Mouse (Mus musculus): ENCODE measurements around the gene Srp9. TPM values are rescaled to one million over a fixed set of nuclear protein-coding genes. Genes with fewer than 3 reads are reported as not detected.

The Srp9 gene
- polyA plus RNA-seq, 1 experiment from 2014 or later = 179 TPM

DNA sequence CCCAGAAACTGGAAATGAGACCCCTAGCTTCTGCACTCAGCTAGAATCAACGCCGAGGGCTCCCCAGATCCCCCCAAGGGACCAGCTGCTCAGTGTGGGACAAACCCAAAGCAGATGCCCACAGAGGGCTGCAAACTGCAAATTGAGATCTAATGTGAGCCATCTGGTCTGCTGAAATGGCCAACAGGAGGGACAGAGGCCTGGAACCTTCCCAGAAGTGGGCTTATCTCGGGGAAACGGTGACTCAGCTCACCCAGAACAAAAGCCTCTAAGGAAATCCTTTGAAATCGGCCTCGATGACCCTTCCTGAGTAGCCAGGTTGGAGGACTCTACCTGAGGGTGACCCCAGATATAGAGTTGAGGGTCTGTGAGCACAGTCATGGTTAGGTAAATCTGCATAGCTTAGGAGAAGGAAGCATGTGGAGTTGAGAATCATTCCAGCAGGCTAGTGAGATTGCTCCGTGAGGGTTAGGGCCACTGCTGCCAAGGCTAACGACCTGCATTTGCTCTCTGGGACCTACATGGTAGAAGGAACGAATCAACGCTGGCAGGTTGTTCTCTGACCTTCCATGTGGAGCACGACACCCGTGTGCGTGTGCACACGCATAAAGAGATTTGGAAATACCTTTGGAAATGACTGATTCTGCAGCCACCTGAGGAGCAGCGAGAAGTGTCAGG lies 13.7 kb upstream of the Srp9 start:
- ATAC-seq (ENCODE audit: low FRiP score) (no peak), DNase-seq (ENCODE audit: low spot score) (no peak)
- H3K4me2 ChIP-seq (replicated peaks; ENCODE audit: low read depth, low read length) = no peak overlapping the region
- H3K36me3 ChIP-seq (ENCODE audit: control insufficient read depth, insufficient read depth, low read length) = no peaks in the 10 kb centered on the region
- no peak overlapping the region for H3K27ac ChIP-seq (ENCODE audit: low read depth, low read length)
- H3K4me3 ChIP-seq (ENCODE audit: low read depth, low read length) = no peak overlapping the region
- no peaks in the 10 kb centered on the region for H3K9me3 ChIP-seq (ENCODE audit: control insufficient read depth, low read length)
- 73% methylated on average over 15 of the region's 15 CpGs for WGBS
- H3K9ac ChIP-seq (ENCODE audit: low read depth, low read length) = no peak overlapping the region
- peaks cover 4% of the 10 kb centered on the region; the same call in 1 of the 2 replicates for H3K4me1 ChIP-seq (replicated peaks; ENCODE audit: control insufficient read depth, insufficient read depth, low read length)
- no peaks in the 10 kb centered on the region for H3K27me3 ChIP-seq (ENCODE audit: control insufficient read depth, insufficient read depth, low read length)

- no peaks in the 10 kb centered on the region for H3K27me3 ChIP-seq (ENCODE audit: control insufficient read depth, insufficient read depth, low read length)
- H3K27ac ChIP-seq (ENCODE audit: low read depth, low read length) = no peak overlapping the region
- no peak for ATAC-seq (ENCODE audit: low FRiP score)
Observed at GRCm38 (mm10) chr1:182111386-182112317, 12.9 kb upstream of the Srp9 start.

GRCm38 (mm10) chr1:182112385-182112784 lies 12.2 kb upstream of the Srp9 start:
- Histone ChIP-seq H3K4me2 (replicated peaks; ENCODE audit: low read depth, low read length) (no peak overlapping the region), H3K27ac (ENCODE audit: low read depth, low read length) (no peak overlapping the region), H3K36me3 (ENCODE audit: control insufficient read depth, insufficient read depth, low read length) (no peaks in the 10 kb centered on the region), H3K27me3 (ENCODE audit: control insufficient read depth, insufficient read depth, low read length) (no peaks in the 10 kb centered on the region), H3K9ac (ENCODE audit: low read depth, low read length) (no peak overlapping the region), H3K9me3 (ENCODE audit: control insufficient read depth, low read length) (no peaks in the 10 kb centered on the region), H3K4me3 (ENCODE audit: low read depth, low read length) (no peak overlapping the region), H3K4me1 (replicated peaks; ENCODE audit: control insufficient read depth, insufficient read depth, low read length) (peaks cover 4% of the 10 kb centered on the region; the same call in 1 of the 2 replicates)
- ATAC-seq (ENCODE audit: low FRiP score) (no peak), DNase-seq (ENCODE audit: low spot score) (no peak)
- WGBS = 93% methylated on average over 15 of the region's 15 CpGs

More at GRCm38 (mm10) chr1:182111386-182112317, 12.9 kb upstream of the Srp9 start:
- Histone ChIP-seq H3K4me2 (replicated peaks; ENCODE audit: low read depth, low read length) (no peak overlapping the region), H3K9ac (ENCODE audit: low read depth, low read length) (no peak overlapping the region), H3K4me3 (ENCODE audit: low read depth, low read length) (no peak overlapping the region), H3K36me3 (ENCODE audit: control insufficient read depth, insufficient read depth, low read length) (no peaks in the 10 kb centered on the region), H3K4me1 (replicated peaks; ENCODE audit: control insufficient read depth, insufficient read depth, low read length) (peaks cover 4% of the 10 kb centered on the region; the same call in 1 of the 2 replicates), H3K9me3 (ENCODE audit: control insufficient read depth, low read length) (no peaks in the 10 kb centered on the region)
- WGBS = 81% methylated on average over 14 of the region's 14 CpGs
- no peak for DNase-seq (ENCODE audit: low spot score)

- WGBS = 82% methylated on average over 11 of the region's 11 CpGs
- Histone ChIP-seq H3K27ac (ENCODE audit: low read depth, low read length) (no peak overlapping the region), H3K36me3 (ENCODE audit: control insufficient read depth, insufficient read depth, low read length) (no peaks in the 10 kb centered on the region), H3K27me3 (ENCODE audit: control insufficient read depth, insufficient read depth, low read length) (no peaks in the 10 kb centered on the region), H3K9ac (ENCODE audit: low read depth, low read length) (no peak overlapping the region), H3K9me3 (ENCODE audit: control insufficient read depth, low read length) (no peaks in the 10 kb centered on the region), H3K4me1 (replicated peaks; ENCODE audit: control insufficient read depth, insufficient read depth, low read length) (peaks cover 4% of the 10 kb centered on the region; the same call in 1 of the 2 replicates), H3K4me3 (ENCODE audit: low read depth, low read length) (no peak overlapping the region), H3K4me2 (replicated peaks; ENCODE audit: low read depth, low read length) (no peak overlapping the region)
- ATAC-seq (ENCODE audit: low FRiP score) (no peak), DNase-seq (ENCODE audit: low spot score) (no peak)
Observed at GRCm38 (mm10) chr1:182113131-182113530, 11.4 kb upstream of the Srp9 start.

DNA sequence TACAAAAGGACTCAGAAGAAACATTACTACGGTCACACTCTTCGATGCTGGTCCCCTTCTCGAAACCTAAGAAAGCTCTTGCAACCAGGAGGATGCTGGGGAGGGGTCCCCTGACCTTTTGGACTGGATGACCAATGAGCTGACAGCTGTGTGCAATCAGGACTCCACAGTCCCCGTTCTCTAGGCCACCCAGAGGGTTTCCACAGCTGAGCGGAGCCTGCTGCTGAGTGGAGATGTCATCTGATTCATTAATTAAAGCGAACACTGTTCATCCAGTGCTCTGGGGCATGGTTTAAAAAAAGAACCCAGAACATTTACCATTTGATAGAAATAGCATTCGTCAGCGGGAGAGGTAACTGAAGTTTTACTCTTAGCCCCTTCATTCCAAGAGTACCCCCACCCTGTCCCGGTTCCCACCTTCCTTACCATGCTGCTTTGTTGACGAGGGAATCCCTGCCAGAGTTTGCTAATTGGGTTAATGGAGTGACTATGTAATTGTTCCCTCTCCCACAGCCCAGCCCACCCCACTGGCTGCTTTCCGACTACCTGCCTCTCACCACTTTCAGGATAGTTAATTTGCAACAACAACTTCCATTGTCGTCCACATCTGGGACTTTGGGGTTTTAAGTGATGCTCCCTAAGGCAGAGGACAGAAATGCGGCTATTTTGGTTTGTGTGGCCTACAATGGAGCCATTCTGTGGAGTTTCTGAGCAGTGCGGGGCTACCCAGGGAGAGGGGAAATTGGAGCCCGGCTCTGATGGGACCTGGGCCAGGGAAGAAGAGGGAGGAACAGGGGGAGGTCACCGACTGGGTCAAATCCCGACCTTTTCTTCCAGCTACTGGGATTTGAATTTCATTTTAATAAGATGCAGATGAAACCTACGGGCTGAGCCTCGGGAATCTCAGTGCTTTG lies 10.7 kb upstream of the Srp9 start:
- no peaks in the 10 kb centered on the region for H3K27me3 ChIP-seq (ENCODE audit: control insufficient read depth, insufficient read depth, low read length)
- H3K27ac ChIP-seq (ENCODE audit: low read depth, low read length) = no peak overlapping the region
- H3K4me3 ChIP-seq (ENCODE audit: low read depth, low read length) = no peak overlapping the region
- H3K4me2 ChIP-seq (replicated peaks; ENCODE audit: low read depth, low read length) = no peak overlapping the region
- H3K36me3 ChIP-seq (ENCODE audit: control insufficient read depth, insufficient read depth, low read length) = no peaks in the 10 kb centered on the region
- DNase-seq (ENCODE audit: low spot score) (no peak), ATAC-seq (ENCODE audit: low FRiP score) (0 out of 2 replicates have a peak, but pooled peaks have one; percentile 51)
- no peak overlapping the region for H3K9ac ChIP-seq (ENCODE audit: low read depth, low read length)
- H3K4me1 ChIP-seq (replicated peaks; ENCODE audit: control insufficient read depth, insufficient read depth, low read length) = peaks cover 4% of the 10 kb centered on the region; the same call in 1 of the 2 replicates
- H3K9me3 ChIP-seq (ENCODE audit: control insufficient read depth, low read length) = no peaks in the 10 kb centered on the region
- 20% methylated on average over 19 of the region's 19 CpGs for WGBS

DNA sequence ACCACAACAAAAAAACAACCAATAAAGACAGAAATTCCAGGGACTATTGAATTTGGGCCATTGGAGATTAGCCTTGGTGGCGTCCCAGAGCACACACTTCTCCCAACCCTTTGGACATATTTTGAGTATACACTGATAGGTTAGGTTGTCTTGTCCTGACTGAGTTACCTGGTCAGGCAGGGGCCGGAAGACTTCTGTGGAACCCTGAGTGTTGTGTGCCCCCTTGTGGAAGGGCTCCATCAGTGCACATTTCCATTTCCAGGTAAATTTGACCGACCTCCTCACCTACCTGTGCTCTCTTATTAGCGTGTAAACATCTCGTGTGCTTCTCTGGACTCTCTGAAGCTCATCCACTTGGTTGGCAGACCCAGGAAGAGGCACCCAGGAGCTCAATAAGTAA lies 9.3 kb upstream of the Srp9 start:
- no peak overlapping the region for H3K27ac ChIP-seq (ENCODE audit: low read depth, low read length)
- no peaks in the 10 kb centered on the region for H3K36me3 ChIP-seq (ENCODE audit: control insufficient read depth, insufficient read depth, low read length)
- H3K4me1 ChIP-seq (replicated peaks; ENCODE audit: control insufficient read depth, insufficient read depth, low read length) = peaks cover 4% of the 10 kb centered on the region; the same call in 1 of the 2 replicates
- ATAC-seq (ENCODE audit: low FRiP score) = no peak
- WGBS = 30% methylated on average over 5 of the region's 5 CpGs
- H3K4me2 ChIP-seq (replicated peaks; ENCODE audit: low read depth, low read length) = no peak overlapping the region
- no peak overlapping the region for H3K9ac ChIP-seq (ENCODE audit: low read depth, low read length)
- no peak for DNase-seq (ENCODE audit: low spot score)
- H3K27me3 ChIP-seq (ENCODE audit: control insufficient read depth, insufficient read depth, low read length) = no peaks in the 10 kb centered on the region
- H3K4me3 ChIP-seq (ENCODE audit: low read depth, low read length) = no peak overlapping the region
- H3K9me3 ChIP-seq (ENCODE audit: control insufficient read depth, low read length) = no peaks in the 10 kb centered on the region

- Histone ChIP-seq H3K9ac (ENCODE audit: low read depth, low read length) (no peak overlapping the region), H3K36me3 (ENCODE audit: control insufficient read depth, insufficient read depth, low read length) (no peaks in the 10 kb centered on the region), H3K27ac (ENCODE audit: low read depth, low read length) (no peak overlapping the region), H3K4me1 (replicated peaks; ENCODE audit: control insufficient read depth, insufficient read depth, low read length) (peaks cover 4% of the 10 kb centered on the region; the same call in 1 of the 2 replicates), H3K4me3 (ENCODE audit: low read depth, low read length) (no peak overlapping the region), H3K4me2 (replicated peaks; ENCODE audit: low read depth, low read length) (no peak overlapping the region), H3K9me3 (ENCODE audit: control insufficient read depth, low read length) (no peaks in the 10 kb centered on the region), H3K27me3 (ENCODE audit: control insufficient read depth, insufficient read depth, low read length) (no peaks in the 10 kb centered on the region)
- no peak for DNase-seq (ENCODE audit: low spot score)
- no peak for ATAC-seq (ENCODE audit: low FRiP score)
- WGBS = 45% methylated on average over 7 of the region's 7 CpGs
Observed at GRCm38 (mm10) chr1:182115651-182116408, 8.7 kb upstream of the Srp9 start.

DNA sequence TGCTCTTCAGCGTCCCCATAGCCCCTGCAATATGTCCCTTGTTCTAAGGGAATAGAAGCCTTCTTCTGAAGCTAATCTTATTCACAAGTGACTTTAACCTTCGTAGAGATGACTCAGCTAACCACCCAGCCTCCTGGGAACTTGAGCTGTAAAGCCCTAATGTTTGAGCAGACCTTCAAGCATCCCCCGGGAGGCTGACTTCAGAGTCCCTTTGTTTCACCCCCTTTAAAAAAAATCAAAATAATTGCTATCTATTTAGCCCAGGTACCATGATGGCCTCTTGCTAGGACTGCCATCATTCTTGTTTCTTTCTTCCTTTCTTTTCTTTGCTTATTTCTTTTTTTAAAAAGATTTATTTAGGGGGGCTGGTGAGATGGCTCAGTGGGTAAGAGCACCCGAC lies 2.1 kb upstream of the Srp9 start:
- ATAC-seq (ENCODE audit: low FRiP score) (no peak), DNase-seq (ENCODE audit: low spot score) (no peak)
- Histone ChIP-seq H3K4me1 (replicated peaks; ENCODE audit: control insufficient read depth, insufficient read depth, low read length) (no peaks in the 10 kb centered on the region), H3K27me3 (ENCODE audit: control insufficient read depth, insufficient read depth, low read length) (no peaks in the 10 kb centered on the region), H3K4me2 (replicated peaks; ENCODE audit: low read depth, low read length) (no peak overlapping the region), H3K9me3 (ENCODE audit: control insufficient read depth, low read length) (no peaks in the 10 kb centered on the region), H3K9ac (ENCODE audit: low read depth, low read length) (no peak overlapping the region), H3K36me3 (ENCODE audit: control insufficient read depth, insufficient read depth, low read length) (no peaks in the 10 kb centered on the region), H3K27ac (ENCODE audit: low read depth, low read length) (no peak overlapping the region), H3K4me3 (ENCODE audit: low read depth, low read length) (no peak overlapping the region)
- 87% methylated on average over 4 of the region's 4 CpGs for WGBS
